ENCODE assay signal across 8 mouse cellular contexts in genomic region chr17:83350379-83351091, GRCm38 (mm10). TPM values are rescaled to one million over a fixed set of nuclear protein-coding genes. Genes with fewer than 3 reads are reported as not detected.
DNase-seq lines count a peak whose midpoint lies in the region; ATAC-seq and TF ChIP-seq lines count a peak whose summit lies in the region.

Eml4 (plus strand) TSS chr17:83350931.

- TF ChIP-seq POLR2A in cortical plate, adult 2 months (IDR thresholded peaks at IDR 0.05; ENCODE audit: extremely low read depth, insufficient read depth, low read length) = peak; percentile 80

- no peak for TF ChIP-seq CTCF in cortical plate, adult 2 months (IDR thresholded peaks at IDR 0.05; ENCODE audit: extremely low read depth, insufficient read depth, low read length)

- no peaks in the 10 kb centered on the region for H3K27me3 ChIP-seq in megakaryocyte, embryonic 14.5 days (replicated peaks)

- H3K9me3 ChIP-seq in megakaryocyte, embryonic 14.5 days = no peaks in the 10 kb centered on the region

- no peaks in the 10 kb centered on the region for H3K4me1 ChIP-seq in cortical plate, adult 2 months (ENCODE audit: control insufficient read depth, insufficient read depth, low read length)
- H3K4me1 ChIP-seq in megakaryocyte, embryonic 14.5 days = peaks cover 39% of the 10 kb centered on the region

- H3K36me3 ChIP-seq in megakaryocyte, embryonic 14.5 days (replicated peaks; ENCODE audit: low read length) = no peaks in the 10 kb centered on the region

- ATAC-seq in activated CD4-positive, CD25-positive, alpha-beta regulatory T cell, adult 4 months = peak; percentile 80

- peak; percentile 94 for DNase-seq in gastrocnemius, adult 8-10 months (ENCODE audit: low spot score in 2 of 2)
- peak; percentile 46 for DNase-seq in hindlimb bud, embryonic 11.5 days (ENCODE audit: extremely low spot score, low read depth, low spot score)
- peak; percentile 92 to 93 for DNase-seq in left cerebral cortex, adult 8-10 months (ENCODE audit: low spot score in 2 of 2)
- peak; percentile 96 for DNase-seq in right cerebral cortex, postnatal 10 days (ENCODE audit: low spot score in 2 of 2)
- peak; percentile 97 for DNase-seq in urinary bladder, postnatal 25 days (ENCODE audit: low spot score)

- 0 out of 2 replicates have a peak within 1 kb of the TSS, but pooled peaks have one; percentile 57 for H3K27ac ChIP-seq in cortical plate, adult 2 months (ENCODE audit: insufficient read depth, low read length)

- H3K4me3 ChIP-seq in cortical plate, adult 2 months (ENCODE audit: insufficient read depth, low read length) = peak within 1 kb of the TSS; percentile 77
- peak within 1 kb of the TSS; percentile 94 for H3K4me3 ChIP-seq in megakaryocyte, embryonic 14.5 days (replicated peaks)

RNA-seq across cellular contexts. Expression of gene Eml4, which starts in this region (rescaled TPM):
- 10 to 100 TPM; 14.0 to 15.2 TPM for polyA plus RNA-seq in activated CD4-positive, CD25-positive, alpha-beta regulatory T cell, adult 4 months (2017; shearing (Covaris generic))
- polyA plus RNA-seq in cortical plate, adult 2 months (2012; rRNA removed) = 22.1 and 23.7 TPM in 2 replicates
- 1 to 10 TPM; 1.2 to 1.9 (median 1.6) TPM for total RNA-seq in gastrocnemius, adult 8-10 months (2022)
- total RNA-seq in left cerebral cortex, adult 8-10 months (2022) = 10 to 100 TPM; 17.6 to 20.2 (median 19.1) TPM
- polyA plus RNA-seq in megakaryocyte, embryonic 14.5 days (2012; ENCODE audit: insufficient read depth, low replicate concordance) = 0.95 TPM in 1 of 2 replicates, not detected in the other

Comparison
In these comparisons a context has a peak if more than half of its experiments do, and no peak if none do; other contexts are left out.
1. Peak in every context shown above with its lines: DNase-seq, ATAC-seq, H3K4me3 ChIP-seq and H3K27ac ChIP-seq.
2. RNA of gene Eml4 (total RNA-seq): 17.6 to 20.2 TPM in left cerebral cortex, adult 8-10 months; 1.2 to 1.9 TPM in gastrocnemius, adult 8-10 months; every median in the first group is over 4 times any median in the second.
3. DNase-seq: peak in every context shown above with its lines; median percentile 97 in urinary bladder, postnatal 25 days; 96 in right cerebral cortex, postnatal 10 days; 94 in gastrocnemius, adult 8-10 months; 92 in left cerebral cortex, adult 8-10 months; 46 in hindlimb bud, embryonic 11.5 days.